Mouse (Mus musculus): ENCODE results near the gene Mettl7a3.

Mettl7a3 gene

DNA sequence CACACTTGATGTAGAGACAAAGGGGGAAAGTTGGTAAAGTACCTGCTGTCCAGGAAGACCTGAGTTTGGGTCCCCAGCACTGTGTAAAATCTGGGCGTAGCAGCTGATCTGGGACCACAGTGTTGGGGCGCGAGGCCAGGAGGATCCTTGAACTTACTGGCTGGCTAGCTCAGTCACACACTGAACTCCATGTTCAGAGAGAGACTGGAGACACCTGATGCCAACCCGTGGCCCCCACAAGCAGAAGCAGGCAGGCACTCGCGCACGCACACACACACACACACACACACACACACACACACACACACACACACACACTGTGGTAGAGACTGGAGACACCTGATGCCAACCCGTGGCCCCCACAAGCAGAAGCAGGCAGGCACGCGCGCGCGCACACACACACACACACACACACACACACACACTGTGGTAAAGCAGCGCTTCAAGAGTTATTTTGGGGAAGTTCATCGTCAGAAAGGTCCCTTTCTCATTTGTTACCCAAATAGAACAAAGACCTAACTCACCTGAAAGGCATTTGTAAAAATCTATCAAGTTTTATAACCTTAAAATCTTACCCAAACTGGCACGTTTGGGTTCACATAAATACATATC, 53.6 kb downstream of the Mettl7a3 start:
- DNase-seq (ENCODE audit: low spot score in 2 of 2): no peak

DNA sequence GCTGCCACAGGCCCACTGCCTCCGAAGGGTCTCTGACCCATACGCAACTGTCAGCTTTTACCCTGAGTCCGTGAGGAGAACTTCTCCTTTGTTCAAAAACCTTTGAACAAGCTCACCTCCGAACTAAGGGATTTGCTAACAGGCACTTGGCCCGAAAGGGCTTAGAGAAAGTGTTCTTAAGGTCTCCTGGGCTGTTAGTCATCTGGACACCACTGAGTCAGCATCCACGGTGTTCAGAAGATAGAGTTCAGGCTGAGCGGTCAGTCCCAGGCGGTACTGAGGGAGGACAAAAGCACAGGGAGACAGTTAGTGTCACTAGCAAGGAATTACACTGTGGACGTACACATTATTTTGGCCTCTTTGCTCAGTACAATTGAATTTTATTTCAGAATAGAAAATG, 54.2 kb downstream of the Mettl7a3 start:
- no peak for DNase-seq (ENCODE audit: low spot score in 2 of 2)
